Mouse (Mus musculus) liver, adult 2 months (tissue): ENCODE data around the gene Sipa1l3. TPM values are rescaled to one million over a fixed set of nuclear protein-coding genes. Genes with fewer than 3 reads are reported as not detected.

ENCODE experiments used
- DNase-seq: peaks from one replicate; pipeline ENCODE4 v3.0.0-alpha.2; 2011; ENCODE audit warnings: low read depth, low spot score; ENCODE audit errors: extremely low read depth
- H3K27ac ChIP-seq: fragments of 200-500 bp; replicated peaks from 2 replicates; pipeline ENCODE4 v1.5.1; 2012; ENCODE audit warnings: low read depth, mild to moderate bottlenecking, control low read depth, inconsistent platforms, low read length; ENCODE audit not compliant: insufficient read depth
- H3K27me3 ChIP-seq: fragments of 200-500 bp; 2 replicates; pipeline ENCODE4 v1.6.1; 2012; ENCODE audit warnings: mild to moderate bottlenecking, moderate library complexity, low read length, inconsistent platforms; ENCODE audit not compliant: control insufficient read depth, insufficient read depth
- H3K36me3 ChIP-seq: fragments of 200-500 bp; 2 replicates; pipeline ENCODE4 v1.6.1; 2012; ENCODE audit warnings: low read length, inconsistent platforms; ENCODE audit not compliant: control insufficient read depth, insufficient read depth
- H3K4me1 ChIP-seq: fragments of 200-500 bp; 2 replicates; pipeline ENCODE4 v1.6.1; 2011; ENCODE audit warnings: low read length; ENCODE audit not compliant: control insufficient read depth, insufficient read depth
- H3K4me3 ChIP-seq: fragments of 200-500 bp; 2 replicates; pipeline ENCODE4 v1.5.1; 2011; ENCODE audit warnings: low read depth, mild to moderate bottlenecking, control low read depth, low read length, moderate library complexity; ENCODE audit not compliant: insufficient read depth
- H3K79me2 ChIP-seq: fragments of 200-500 bp; 2 replicates; pipeline ENCODE4 v1.6.1; 2012; ENCODE audit warnings: inconsistent platforms, mild to moderate bottlenecking, low read length, moderate library complexity; ENCODE audit not compliant: control insufficient read depth, insufficient read depth
- H3K9ac ChIP-seq: fragments of 200-500 bp; 2 replicates; pipeline ENCODE4 v1.6.1; 2012; ENCODE audit warnings: low read depth, mild to moderate bottlenecking, control low read depth, inconsistent platforms, low read length
- CTCF ChIP-seq: fragments of 200-500 bp; IDR thresholded peaks from 2 replicates; pipeline ENCODE4 v1.5.1; 2011; ENCODE audit warnings: low read depth, low read length, control low read depth
- POLR2A ChIP-seq: fragments of 200-500 bp; IDR thresholded peaks from 2 replicates; pipeline ENCODE4 v1.6.1; 2011; ENCODE audit warnings: low read length, control low read depth; ENCODE audit not compliant: insufficient read depth; ENCODE audit errors: extremely low read depth
- WGBS: fragments of 180-500 bp; shearing (Covaris S2); methylation state at CpG from one replicate; pipeline ENCODE4 v1.1.7; 2018; 5-methylcytosine and 5-hydroxymethylcytosine counted together
- polyA plus RNA-seq: library from polyadenylated mRNA; depleted of rRNA; stranded (reverse); fragments of >200 nt; gene quantifications from 2 replicates; pipeline ENCODE4 v1.2.3, GENCODE M21; 2012
- total RNA-seq: library from RNA; depleted of rRNA; stranded (reverse); fragments of >200 nt; gene quantifications from 2 replicates; pipeline ENCODE4 v1.2.3, GENCODE M21; 2014

Sipa1l3 gene
- total and polyA plus RNA-seq, 2 experiments = 3.1 to 6.5 TPM

GRCm38 (mm10) chr7:29372123-29372522, 146.3 kb downstream of the Sipa1l3 start:
- H3K36me3 ChIP-seq = no peaks in the 10 kb centered on the region
- WGBS = 88% methylated on average over 5 of the region's 5 CpGs

GRCm38 (mm10) chr7:29370031-29370430, 148.4 kb downstream of the Sipa1l3 start:
- H3K4me1 ChIP-seq = no peaks in the 10 kb centered on the region
- no peak overlapping the region for H3K27ac ChIP-seq
- H3K27me3 ChIP-seq = no peaks in the 10 kb centered on the region
- no peaks in the 10 kb centered on the region for H3K36me3 ChIP-seq
- H3K79me2 ChIP-seq = no peaks in the 10 kb centered on the region
- H3K4me3 ChIP-seq = no peak overlapping the region
- H3K9ac ChIP-seq = no peak overlapping the region
- no peak for TF ChIP-seq CTCF
- TF ChIP-seq POLR2A = no peak
- 79% methylated on average over 6 of the region's 6 CpGs for WGBS
- DNase-seq = no peak

More at GRCm38 (mm10) chr7:29372123-29372522, 146.3 kb downstream of the Sipa1l3 start:
- H3K27me3 ChIP-seq = no peaks in the 10 kb centered on the region
- H3K4me1 ChIP-seq = no peaks in the 10 kb centered on the region
- no peak overlapping the region for H3K9ac ChIP-seq
- H3K27ac ChIP-seq = no peak overlapping the region
- TF ChIP-seq CTCF = no peak
- TF ChIP-seq POLR2A = no peak
- H3K4me3 ChIP-seq = no peak overlapping the region
- no peaks in the 10 kb centered on the region for H3K79me2 ChIP-seq
- DNase-seq = no peak

GRCm38 (mm10) chr7:29368004-29368320, 150.5 kb downstream of the Sipa1l3 start:
- Histone ChIP-seq H3K9ac (no peak overlapping the region), H3K79me2 (no peaks in the 10 kb centered on the region), H3K27ac (no peak overlapping the region), H3K36me3 (no peaks in the 10 kb centered on the region), H3K4me1 (no peaks in the 10 kb centered on the region), H3K4me3 (no peak overlapping the region), H3K27me3 (no peaks in the 10 kb centered on the region)
- 72% methylated on average over 5 of the region's 5 CpGs for WGBS
- no peak for DNase-seq
- no peak for TF ChIP-seq POLR2A
- TF ChIP-seq CTCF = no peak

GRCm38 (mm10) chr7:29367166-29368003, 151.1 kb downstream of the Sipa1l3 start:
- TF ChIP-seq CTCF (no peak), POLR2A (no peak)
- Histone ChIP-seq H3K4me1 (no peaks in the 10 kb centered on the region), H3K79me2 (no peaks in the 10 kb centered on the region), H3K27ac (no peak overlapping the region), H3K4me3 (no peak overlapping the region), H3K36me3 (no peaks in the 10 kb centered on the region), H3K27me3 (no peaks in the 10 kb centered on the region), H3K9ac (no peak overlapping the region)
- no peak for DNase-seq
- WGBS = 91% methylated on average over 13 of the region's 13 CpGs

GRCm38 (mm10) chr7:29364052-29364451, 154.4 kb downstream of the Sipa1l3 start:
- TF ChIP-seq CTCF = peak; percentile 83
- no peak for TF ChIP-seq POLR2A
- H3K27me3 ChIP-seq = no peaks in the 10 kb centered on the region
- no peaks in the 10 kb centered on the region for H3K36me3 ChIP-seq
- H3K4me1 ChIP-seq = no peaks in the 10 kb centered on the region
- H3K27ac ChIP-seq = no peak overlapping the region
- H3K79me2 ChIP-seq = no peaks in the 10 kb centered on the region
- 20% methylated on average over 4 of the region's 4 CpGs for WGBS
- no peak overlapping the region for H3K9ac ChIP-seq
- DNase-seq = peak; percentile 54
- no peak overlapping the region for H3K4me3 ChIP-seq

GRCm38 (mm10) chr7:29361497-29361896, 156.9 kb downstream of the Sipa1l3 start:
- Histone ChIP-seq H3K4me1 (no peaks in the 10 kb centered on the region), H3K9ac (no peak overlapping the region), H3K79me2 (no peaks in the 10 kb centered on the region), H3K27ac (no peak overlapping the region), H3K4me3 (no peak overlapping the region), H3K36me3 (no peaks in the 10 kb centered on the region), H3K27me3 (no peaks in the 10 kb centered on the region)
- no peak for DNase-seq
- WGBS = 97% methylated on average over 13 of the region's 13 CpGs
- TF ChIP-seq CTCF = no peak
- no peak for TF ChIP-seq POLR2A
